Mouse (Mus musculus) kidney, postnatal 0 days (tissue): Measurements from ENCODE around the gene Vwa7. TPM values are rescaled to one million over a fixed set of nuclear protein-coding genes. Genes with fewer than 3 reads are reported as not detected.
A peak's percentile ranks its signal among the peaks of the same experiment; 100 is the strongest.

Experiments
- ATAC-seq: fragments of 200-750 bp; cut with Nextera tagmentation; replicated peaks from 2 replicates; pipeline ENCODE4 v1.8.0; 2017; ENCODE audit warnings: low read depth, moderate number of reproducible peaks, moderate TSS enrichment, moderate library complexity; ENCODE audit not compliant: low FRiP score
- DNase-seq: peaks from one replicate; pipeline ENCODE4 v3.0.0-alpha.2; 2016; ENCODE audit warnings: low spot score
- H3K27ac ChIP-seq: fragments of 300-500 bp; sonication (generic); 2 replicates; pipeline ENCODE4 v1.5.1; 2014; ENCODE audit warnings: mild to moderate bottlenecking
- H3K27me3 ChIP-seq: fragments of 300-500 bp; sonication (generic); 2 replicates; pipeline ENCODE4 v1.6.1; 2014; ENCODE audit warnings: low read length, mixed read lengths; ENCODE audit not compliant: insufficient read depth
- H3K36me3 ChIP-seq: fragments of 300-500 bp; sonication (generic); 2 replicates; pipeline ENCODE4 v1.6.1; 2014; ENCODE audit warnings: low read length, mixed read lengths; ENCODE audit not compliant: insufficient read depth
- H3K4me1 ChIP-seq: fragments of 300-500 bp; sonication (generic); replicated peaks from 2 replicates; pipeline ENCODE4 v1.6.1; 2014; ENCODE audit warnings: antibody characterized with exemption, low read length, mixed read lengths; ENCODE audit not compliant: insufficient read depth
- H3K4me2 ChIP-seq: fragments of 300-500 bp; sonication (generic); 2 replicates; pipeline ENCODE4 v1.6.1; 2014; ENCODE audit warnings: mild to moderate bottlenecking, low read length, moderate library complexity, mixed read lengths
- H3K4me3 ChIP-seq: fragments of 300-500 bp; sonication (generic); replicated peaks from 2 replicates; pipeline ENCODE4 v1.5.1; 2014; ENCODE audit warnings: low read depth, low read length
- H3K9ac ChIP-seq: fragments of 300-500 bp; sonication (generic); 2 replicates; pipeline ENCODE4 v1.6.1; 2014; ENCODE audit warnings: low read depth, low read length
- H3K9me3 ChIP-seq: fragments of 300-500 bp; sonication (generic); replicated peaks from 2 replicates; pipeline ENCODE4 v1.6.1; 2016; ENCODE audit warnings: low read length, inconsistent platforms, mixed read lengths
- CTCF ChIP-seq: IDR thresholded peaks from 2 replicates; pipeline ENCODE4 v1.5.1; 2016; ENCODE audit warnings: antibody characterized with exemption, low read depth, mild to moderate bottlenecking, moderate library complexity
- WGBS: fragments of 180-500 bp; shearing (Covaris S2); extraction: QIAGEN DNeasy Blood & Tissue Kit; methylation state at CpG from one replicate; pipeline ENCODE4 v1.1.7; 2014; 5-methylcytosine and 5-hydroxymethylcytosine counted together
- polyA plus RNA-seq: library from polyadenylated mRNA; unstranded; fragments of >200 nt; fragmentation: Nextera tagmentation; extraction: Ambion mirVana; gene quantifications from 2 replicates; pipeline ENCODE4 v1.2.1, GENCODE M21; 2015

Gene Vwa7
- polyA plus RNA-seq, 1 experiment from 2014 or later, result 0.16 TPM

DNA sequence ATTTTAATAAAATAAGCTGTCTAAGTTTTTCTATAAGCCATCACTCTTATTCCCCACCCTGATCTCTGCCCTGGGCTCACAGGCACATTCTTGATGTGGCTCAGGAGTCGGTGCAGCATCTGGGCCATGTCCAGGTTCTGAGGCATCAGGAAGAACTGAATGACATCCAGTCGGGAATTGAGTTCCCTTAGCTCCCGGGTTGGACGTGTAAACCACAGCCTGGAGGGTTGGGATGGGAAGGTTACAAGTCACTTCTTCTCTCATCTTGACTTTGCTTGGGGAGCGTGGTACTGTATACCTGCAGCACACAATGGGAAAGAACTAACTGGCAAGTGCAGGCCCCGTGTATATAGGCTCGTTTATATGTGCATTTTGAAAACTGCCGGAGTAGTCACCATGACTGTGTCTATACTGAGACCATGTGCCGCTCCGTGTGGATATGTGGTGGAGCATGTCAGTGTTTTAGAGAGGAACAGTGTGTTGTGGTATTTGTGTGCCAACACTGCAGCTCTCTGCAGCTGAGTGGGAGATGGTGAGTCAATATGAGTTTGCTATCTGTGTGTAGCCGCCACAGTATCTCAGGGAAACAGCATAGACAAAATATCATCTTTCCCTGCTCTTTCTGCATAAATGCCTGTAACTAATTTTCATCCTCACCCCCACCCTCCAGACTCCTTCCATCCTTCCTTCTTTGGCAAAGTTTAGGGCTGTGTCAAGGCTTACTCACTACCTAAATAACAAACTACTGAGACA, 22.9 kb downstream of the Vwa7 start:
- Histone ChIP-seq H3K4me3 (no peak overlapping the region), H3K9me3 (no peaks in the 10 kb centered on the region), H3K4me2 (no peak overlapping the region), H3K4me1 (no peaks in the 10 kb centered on the region), H3K27ac (no peak overlapping the region), H3K27me3 (no peaks in the 10 kb centered on the region), H3K9ac (no peak overlapping the region), H3K36me3 (no peaks in the 10 kb centered on the region)
- DNase-seq, result no peak
- ATAC-seq, result no peak
- TF ChIP-seq CTCF, result no peak
- WGBS, result 83% methylated on average over 11 of the region's 11 CpGs

DNA sequence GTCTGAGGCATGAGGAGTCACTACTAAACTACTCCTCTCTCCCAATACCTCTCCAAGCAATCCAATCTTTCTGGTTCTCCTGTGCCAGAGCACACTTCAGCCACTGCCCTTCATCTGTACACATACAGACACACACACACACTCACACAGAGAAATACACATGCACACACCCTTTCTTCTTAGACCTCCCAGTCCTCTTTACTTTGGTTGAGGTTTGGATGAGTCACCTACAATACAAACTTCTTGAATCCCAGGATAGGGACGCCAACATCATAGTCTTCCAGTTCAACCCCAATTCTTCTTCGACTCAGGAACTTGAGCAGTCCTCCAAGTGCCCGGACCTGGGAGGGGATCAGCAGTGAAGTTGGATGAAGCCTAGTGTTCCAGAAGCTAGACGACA, 27.4 kb downstream of the Vwa7 start:
- peak overlapping the region; percentile 37; the same call in 1 of the 2 replicates for H3K27ac ChIP-seq
- H3K4me3 ChIP-seq, result no peak overlapping the region
- no peaks in the 10 kb centered on the region for H3K27me3 ChIP-seq
- DNase-seq (no peak), ATAC-seq (no peak)
- no peaks in the 10 kb centered on the region for H3K9me3 ChIP-seq
- H3K4me2 ChIP-seq, result no peak overlapping the region
- peaks cover 24% of the 10 kb centered on the region for H3K4me1 ChIP-seq
- no peaks in the 10 kb centered on the region for H3K36me3 ChIP-seq
- no peak overlapping the region for H3K9ac ChIP-seq
- 74% methylated on average over 4 of the region's 4 CpGs for WGBS
- TF ChIP-seq CTCF, result no peak

DNA sequence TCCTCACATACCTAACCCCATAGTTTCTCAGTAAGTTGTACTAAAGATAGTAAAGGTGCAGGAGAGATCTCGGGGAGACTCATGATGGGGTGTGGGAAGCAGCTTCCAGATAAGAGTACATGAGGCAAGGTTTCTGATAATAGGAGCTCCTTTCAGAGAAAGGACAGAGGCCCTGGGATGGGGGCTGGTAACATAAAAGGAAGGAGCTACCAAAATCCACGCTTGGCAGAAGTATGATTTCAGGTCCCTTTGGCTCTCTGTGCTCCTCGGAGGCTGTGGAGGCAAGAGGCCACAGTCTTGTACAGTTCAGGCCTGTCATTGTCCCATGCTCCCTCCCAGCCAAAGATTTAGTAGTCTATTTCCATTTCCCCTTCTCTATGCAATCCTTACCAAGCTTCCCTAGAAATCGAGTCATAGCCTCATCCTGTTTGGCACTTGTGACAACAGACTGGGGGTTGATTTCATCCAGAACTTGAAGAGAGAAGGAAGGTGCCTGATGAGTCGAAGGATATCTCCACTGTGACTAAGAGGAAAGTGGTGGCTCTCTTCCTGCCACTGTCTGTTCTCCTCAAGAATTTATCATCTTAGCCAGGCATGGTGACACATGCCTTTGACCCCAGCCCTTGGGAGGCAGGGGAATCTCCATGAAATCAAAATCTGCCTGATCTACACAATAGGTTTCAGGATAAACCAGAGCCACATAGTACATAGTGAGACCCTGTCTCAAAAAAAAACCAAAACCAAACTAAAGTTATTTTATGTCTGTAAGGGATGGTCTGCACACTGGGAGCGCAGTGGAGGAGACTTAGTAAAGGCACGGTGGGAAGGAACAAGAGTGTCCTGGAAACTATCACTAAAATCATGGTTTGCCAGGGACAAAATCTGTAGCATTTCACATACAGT, 28.8 kb downstream of the Vwa7 start:
- H3K4me1 ChIP-seq, result peaks cover 32% of the 10 kb centered on the region
- no peak overlapping the region for H3K4me3 ChIP-seq
- peak overlapping the region; percentile 96 for H3K4me2 ChIP-seq
- no peak for DNase-seq
- TF ChIP-seq CTCF, result no peak
- no peak for ATAC-seq
- H3K9me3 ChIP-seq, result no peaks in the 10 kb centered on the region
- peak overlapping the region; percentile 88 for H3K27ac ChIP-seq
- peak overlapping the region; percentile 78; the same call in 1 of the 2 replicates for H3K9ac ChIP-seq
- H3K27me3 ChIP-seq, result no peaks in the 10 kb centered on the region
- 70% methylated on average over 7 of the region's 7 CpGs for WGBS
- H3K36me3 ChIP-seq, result no peaks in the 10 kb centered on the region

DNA sequence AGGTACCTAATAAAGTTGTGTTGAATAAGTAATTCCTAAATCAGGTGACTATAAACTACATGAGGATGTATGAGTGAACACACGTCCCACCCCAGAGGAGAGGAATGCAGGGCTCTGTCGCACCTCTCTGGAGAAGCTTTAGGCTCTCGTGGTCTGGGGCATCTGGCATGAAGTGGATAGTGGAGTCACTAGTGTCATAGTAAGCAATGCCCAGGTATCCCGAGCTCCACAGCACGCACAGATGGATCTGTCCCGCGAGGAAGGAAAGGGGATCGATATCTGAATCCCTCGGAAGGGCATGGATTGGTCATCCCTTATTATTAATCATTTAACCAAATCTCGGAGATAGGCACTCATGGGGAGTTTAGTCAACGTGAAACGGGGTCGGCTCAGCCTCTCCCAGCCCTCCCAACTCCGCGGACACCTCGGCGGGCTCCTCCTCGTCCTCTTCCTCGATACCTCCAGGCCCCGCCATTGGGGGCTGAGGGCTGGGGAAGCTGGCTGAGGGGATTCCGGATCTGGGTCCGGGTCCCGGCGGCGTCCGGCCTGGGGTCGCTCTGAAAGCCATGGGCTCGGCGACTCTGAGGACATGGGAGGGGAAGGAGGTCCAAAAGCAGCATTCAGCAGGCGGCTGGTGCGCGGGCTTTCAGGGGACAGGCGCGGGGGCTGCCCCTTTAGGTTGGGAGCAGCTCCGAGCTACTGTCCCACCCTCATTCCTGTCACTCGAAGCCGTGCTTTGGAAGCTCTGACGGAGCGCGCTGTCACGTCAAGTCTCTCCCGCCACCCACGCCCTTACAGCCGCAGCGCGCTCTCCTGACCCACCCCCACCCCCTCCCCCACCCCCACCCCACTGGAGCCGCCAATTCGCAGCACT, 29.7 kb downstream of the Vwa7 start:
- ATAC-seq (peak; percentile 59), DNase-seq (peak; percentile 18)
- H3K4me2 ChIP-seq, result peak overlapping the region; percentile 96
- peak overlapping the region; percentile 88 for H3K27ac ChIP-seq
- no peaks in the 10 kb centered on the region for H3K27me3 ChIP-seq
- H3K4me3 ChIP-seq, result peak overlapping the region; percentile 50
- no peak for TF ChIP-seq CTCF
- H3K4me1 ChIP-seq, result peaks cover 32% of the 10 kb centered on the region
- H3K36me3 ChIP-seq, result no peaks in the 10 kb centered on the region
- no peaks in the 10 kb centered on the region for H3K9me3 ChIP-seq
- H3K9ac ChIP-seq, result peak overlapping the region; percentile 78
- WGBS, result 2% methylated on average over 48 of the region's 48 CpGs

DNA sequence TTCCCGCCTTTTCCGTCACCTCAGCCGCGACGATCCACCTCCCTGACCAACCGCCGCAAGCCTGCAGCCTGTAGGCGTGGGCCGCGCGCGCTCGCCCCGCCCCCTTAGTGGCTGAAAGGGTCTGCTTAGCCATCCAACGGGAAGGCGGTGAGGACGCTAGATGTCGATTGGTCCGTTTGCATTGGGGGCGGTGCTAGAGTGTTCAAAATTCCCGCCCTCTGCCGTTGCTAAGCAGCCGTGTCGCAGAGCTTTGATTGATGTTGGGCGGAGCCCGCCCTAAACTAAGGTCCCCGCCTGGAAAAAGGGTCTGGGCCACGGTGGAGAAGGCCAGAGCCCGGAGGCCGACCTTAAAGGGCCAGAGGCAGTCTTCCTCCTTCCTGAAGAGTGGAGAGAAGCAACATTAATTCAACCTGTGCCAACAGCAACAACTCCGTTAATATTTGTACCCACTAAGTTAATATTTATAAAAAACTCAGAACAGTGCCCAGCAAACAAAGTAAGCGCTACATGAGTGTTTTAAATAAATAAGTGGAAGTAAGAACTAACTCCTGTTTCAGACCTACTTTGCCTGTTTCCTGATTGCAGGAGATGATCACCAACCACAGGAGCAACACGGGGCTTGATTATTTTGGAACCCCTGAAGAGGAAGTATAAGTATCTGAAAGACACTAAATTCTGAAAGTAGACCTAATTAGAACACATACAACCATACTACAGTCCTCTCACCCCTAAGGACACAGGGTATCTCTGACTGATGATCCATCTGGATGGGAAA, 30.5 kb downstream of the Vwa7 start, which contains the start of gene Msh5:
Gene Msh5 (minus strand): TSS at position 65 of the 775 bp plus-strand sequence.
- peak within 1 kb of the TSS; percentile 98 for H3K27ac ChIP-seq
- no peaks in the 10 kb centered on the region for H3K9me3 ChIP-seq
- peak within 1 kb of the TSS; percentile 96 for H3K4me2 ChIP-seq
- H3K9ac ChIP-seq, result peak within 1 kb of the TSS; percentile 78
- TF ChIP-seq CTCF, result no peak
- peak within 1 kb of the TSS; percentile 50 for H3K4me3 ChIP-seq
- H3K27me3 ChIP-seq, result no peaks in the 10 kb centered on the region
- peak; percentile 99 for DNase-seq
- H3K4me1 ChIP-seq, result peaks cover 32% of the 10 kb centered on the region
- WGBS, result 2% methylated on average over 33 of the region's 33 CpGs
- peak; percentile 96 for ATAC-seq
- H3K36me3 ChIP-seq, result no peaks in the 10 kb centered on the region
